Mouse (Mus musculus): ENCODE measurements around the gene Fbxo2. TPM values are rescaled to one million over a fixed set of nuclear protein-coding genes. Genes with fewer than 3 reads are reported as not detected.
A peak's percentile ranks its signal among the peaks of the same experiment; 100 is the strongest.

Fbxo2 gene
- polyA plus RNA-seq, 1 experiment from 2014 or later, result 1.7 TPM

DNA sequence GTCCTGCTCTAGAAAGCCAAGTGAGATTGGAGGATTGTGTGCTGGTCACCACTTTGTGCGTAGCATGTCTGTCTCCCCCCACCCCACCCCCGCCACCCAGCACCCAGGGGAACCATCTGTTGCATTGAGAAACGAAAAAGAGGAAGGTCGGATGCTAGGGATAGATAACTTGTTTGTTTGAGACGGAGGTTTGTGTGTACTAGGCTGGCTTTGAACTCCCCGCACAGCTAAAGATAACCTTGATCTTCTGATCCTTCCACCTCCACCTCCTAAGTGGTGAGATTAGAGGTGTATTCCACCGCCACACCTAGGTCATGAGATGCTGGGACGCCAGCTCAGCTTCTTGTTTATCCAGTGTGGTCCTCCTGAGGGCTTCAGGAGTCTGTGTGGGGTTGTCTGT, 25.4 kb upstream of the Fbxo2 start:
- Histone ChIP-seq H3K4me2 (replicated peaks; ENCODE audit: low read depth, low read length) (no peak overlapping the region), H3K27ac (ENCODE audit: low read length) (no peak overlapping the region), H3K9me3 (ENCODE audit: control insufficient read depth, low read depth, low read length) (no peaks in the 10 kb centered on the region), H3K27me3 (ENCODE audit: control insufficient read depth, insufficient read depth, low read length) (peaks cover 6% of the 10 kb centered on the region), H3K4me3 (ENCODE audit: low read depth, low read length) (no peak overlapping the region), H3K36me3 (ENCODE audit: control insufficient read depth, insufficient read depth, low read length) (no peaks in the 10 kb centered on the region), H3K4me1 (ENCODE audit: control insufficient read depth, insufficient read depth, low read length) (peaks cover 5% of the 10 kb centered on the region; the same call in 1 of the 2 replicates), H3K9ac (replicated peaks; ENCODE audit: low read depth, low read length) (no peak overlapping the region)
- 78% methylated on average over 8 of the region's 8 CpGs for WGBS
- no peak for ATAC-seq (ENCODE audit: insufficient number of reproducible peaks, insufficient read depth, low FRiP score, low read depth)

DNA sequence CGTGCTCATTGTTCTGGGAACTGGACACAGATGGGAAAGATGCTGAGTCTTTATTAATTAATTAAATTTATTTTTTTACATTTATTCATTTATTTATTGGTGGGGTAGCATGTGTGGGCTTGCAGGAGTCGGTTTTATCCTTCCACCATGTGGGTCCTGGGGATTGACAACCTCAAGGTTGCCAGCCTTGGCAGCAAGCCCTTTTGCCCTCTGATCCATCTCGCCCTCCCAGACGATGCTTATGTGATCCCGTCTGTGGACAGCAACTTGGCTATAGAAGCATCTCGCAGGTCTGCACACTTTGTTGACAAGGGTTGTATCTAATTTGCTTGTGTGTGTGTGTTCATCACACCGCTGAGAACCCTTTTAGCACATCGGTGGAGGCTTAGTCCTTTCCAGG, 22.9 kb upstream of the Fbxo2 start:
- Histone ChIP-seq H3K9me3 (ENCODE audit: control insufficient read depth, low read depth, low read length) (no peaks in the 10 kb centered on the region), H3K27me3 (ENCODE audit: control insufficient read depth, insufficient read depth, low read length) (no peaks in the 10 kb centered on the region), H3K36me3 (ENCODE audit: control insufficient read depth, insufficient read depth, low read length) (no peaks in the 10 kb centered on the region), H3K4me2 (replicated peaks; ENCODE audit: low read depth, low read length) (no peak overlapping the region), H3K27ac (ENCODE audit: low read length) (no peak overlapping the region), H3K4me3 (ENCODE audit: low read depth, low read length) (no peak overlapping the region), H3K9ac (replicated peaks; ENCODE audit: low read depth, low read length) (no peak overlapping the region), H3K4me1 (ENCODE audit: control insufficient read depth, insufficient read depth, low read length) (0 out of 2 replicates have a peak, but pooled peaks cover 3% of the 10 kb centered on the region)
- 68% methylated on average over 8 of the region's 8 CpGs for WGBS
- no peak for ATAC-seq (ENCODE audit: insufficient number of reproducible peaks, insufficient read depth, low FRiP score, low read depth)

DNA sequence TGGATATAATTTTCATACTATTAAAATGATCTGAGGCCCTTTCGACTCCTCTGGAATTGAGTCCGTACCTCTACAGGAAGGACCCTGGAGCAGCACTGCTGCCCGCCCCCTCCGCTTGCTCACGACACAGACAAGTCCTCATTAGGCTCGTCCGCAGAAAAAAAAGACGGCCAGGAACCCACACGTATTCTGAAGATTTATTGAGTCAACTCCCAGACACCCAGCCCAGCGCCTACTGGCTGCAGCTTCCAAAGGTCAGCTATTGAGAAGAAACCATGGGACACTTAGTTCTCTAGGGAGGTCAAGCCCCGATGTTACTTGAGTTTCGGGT, 20.7 kb upstream of the Fbxo2 start:
- Histone ChIP-seq H3K9ac (replicated peaks; ENCODE audit: low read depth, low read length) (peak overlapping the region; percentile 42; the same call in 1 of the 2 replicates), H3K4me1 (ENCODE audit: control insufficient read depth, insufficient read depth, low read length) (0 out of 2 replicates have a peak, but pooled peaks cover 3% of the 10 kb centered on the region), H3K9me3 (ENCODE audit: control insufficient read depth, low read depth, low read length) (no peaks in the 10 kb centered on the region), H3K4me3 (ENCODE audit: low read depth, low read length) (peak overlapping the region; percentile 66), H3K27ac (ENCODE audit: low read length) (peak overlapping the region; percentile 82), H3K4me2 (replicated peaks; ENCODE audit: low read depth, low read length) (peak overlapping the region; percentile 97), H3K36me3 (ENCODE audit: control insufficient read depth, insufficient read depth, low read length) (no peaks in the 10 kb centered on the region), H3K27me3 (ENCODE audit: control insufficient read depth, insufficient read depth, low read length) (no peaks in the 10 kb centered on the region)
- no peak; the same call in 1 of the 2 replicates for ATAC-seq (ENCODE audit: insufficient number of reproducible peaks, insufficient read depth, low FRiP score, low read depth)
- 1% methylated on average over 12 of the region's 12 CpGs for WGBS

DNA sequence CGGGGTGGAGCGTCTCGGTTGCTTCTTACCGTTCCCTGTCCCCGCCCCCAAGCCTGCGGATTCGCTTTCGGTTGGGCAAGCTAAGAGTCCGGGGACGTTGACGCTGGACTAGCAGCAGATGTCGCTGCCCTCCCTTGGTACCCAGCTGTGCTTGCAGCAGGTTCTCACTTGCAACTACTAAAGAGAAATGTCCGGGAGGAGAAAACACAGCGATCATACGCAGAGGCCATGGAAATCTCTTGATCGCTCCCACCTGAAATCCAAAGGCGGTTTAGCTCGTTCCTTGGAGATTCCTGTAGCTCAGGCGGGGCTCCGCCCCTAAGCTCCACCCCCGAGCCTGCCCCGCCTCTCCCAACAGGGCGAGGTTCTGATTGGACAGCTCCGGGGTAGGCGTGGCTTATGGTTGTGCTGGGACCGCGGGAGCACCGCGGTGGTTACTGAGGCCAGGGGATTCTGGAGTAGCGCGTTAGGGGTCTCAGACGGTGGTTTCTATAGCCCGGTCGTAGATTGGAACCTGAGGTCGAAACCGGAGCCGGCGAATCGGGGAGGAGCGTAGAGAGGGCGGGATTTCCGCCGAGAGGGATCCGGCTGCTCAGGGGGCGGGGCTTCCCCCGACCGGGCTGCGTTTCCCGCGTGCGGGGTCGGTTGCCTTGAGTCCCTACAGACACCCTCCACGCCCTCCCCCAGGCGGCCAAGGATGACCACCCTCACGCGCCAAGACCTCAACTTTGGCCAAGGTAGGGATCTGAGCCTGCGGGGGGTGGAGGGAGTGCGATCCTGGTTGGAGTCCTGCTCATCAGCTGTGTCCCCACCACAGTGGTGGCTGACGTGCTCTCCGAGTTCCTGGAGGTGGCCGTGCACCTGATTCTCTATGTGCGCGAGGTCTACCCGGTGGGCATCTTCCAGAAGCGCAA, 20.1 kb upstream of the Fbxo2 start:
- H3K4me1 ChIP-seq (ENCODE audit: control insufficient read depth, insufficient read depth, low read length), result 0 out of 2 replicates have a peak, but pooled peaks cover 3% of the 10 kb centered on the region
- peak overlapping the region; percentile 97 for H3K4me2 ChIP-seq (replicated peaks; ENCODE audit: low read depth, low read length)
- H3K9me3 ChIP-seq (ENCODE audit: control insufficient read depth, low read depth, low read length), result no peaks in the 10 kb centered on the region
- H3K9ac ChIP-seq (replicated peaks; ENCODE audit: low read depth, low read length), result peak overlapping the region; percentile 42
- H3K27me3 ChIP-seq (ENCODE audit: control insufficient read depth, insufficient read depth, low read length), result no peaks in the 10 kb centered on the region
- H3K27ac ChIP-seq (ENCODE audit: low read length), result peak overlapping the region; percentile 82
- peak overlapping the region; percentile 66 for H3K4me3 ChIP-seq (ENCODE audit: low read depth, low read length)
- peak; percentile 93 for ATAC-seq (ENCODE audit: insufficient number of reproducible peaks, insufficient read depth, low FRiP score, low read depth)
- 0 out of 2 replicates have a peak, but pooled peaks cover 3% of the 10 kb centered on the region for H3K36me3 ChIP-seq (ENCODE audit: control insufficient read depth, insufficient read depth, low read length)
- WGBS, result under 1% methylated on average over 65 of the region's 65 CpGs

DNA sequence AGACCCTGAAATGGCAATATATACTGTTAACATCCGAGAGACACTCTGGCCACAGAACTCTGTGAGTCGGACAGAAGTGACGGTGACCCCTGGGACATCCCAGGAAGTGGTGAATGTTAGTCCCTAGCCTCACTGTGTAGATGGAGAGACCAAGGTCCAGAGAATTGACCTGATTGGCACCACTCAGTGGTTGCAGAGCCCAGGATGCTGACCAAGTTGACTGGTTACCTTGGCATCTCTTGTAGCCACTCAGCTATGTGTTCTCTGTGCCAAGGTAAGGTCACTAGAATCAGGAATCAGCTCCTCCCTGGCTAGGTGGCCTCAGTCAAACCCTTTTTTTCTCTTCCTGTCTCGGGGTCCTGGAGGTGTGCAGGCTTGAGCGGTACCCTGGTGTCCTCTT, 16.7 kb upstream of the Fbxo2 start:
- no peak for ATAC-seq (ENCODE audit: insufficient number of reproducible peaks, insufficient read depth, low FRiP score, low read depth)
- 81% methylated on average over 5 of the region's 5 CpGs for WGBS
- H3K9ac ChIP-seq (replicated peaks; ENCODE audit: low read depth, low read length), result no peak overlapping the region
- H3K27me3 ChIP-seq (ENCODE audit: control insufficient read depth, insufficient read depth, low read length), result no peaks in the 10 kb centered on the region
- H3K4me2 ChIP-seq (replicated peaks; ENCODE audit: low read depth, low read length), result no peak overlapping the region
- no peaks in the 10 kb centered on the region for H3K9me3 ChIP-seq (ENCODE audit: control insufficient read depth, low read depth, low read length)
- 0 out of 2 replicates have a peak, but pooled peaks cover 3% of the 10 kb centered on the region for H3K36me3 ChIP-seq (ENCODE audit: control insufficient read depth, insufficient read depth, low read length)
- no peak overlapping the region for H3K4me3 ChIP-seq (ENCODE audit: low read depth, low read length)
- 0 out of 2 replicates have a peak, but pooled peaks cover 3% of the 10 kb centered on the region for H3K4me1 ChIP-seq (ENCODE audit: control insufficient read depth, insufficient read depth, low read length)
- no peak overlapping the region for H3K27ac ChIP-seq (ENCODE audit: low read length)

DNA sequence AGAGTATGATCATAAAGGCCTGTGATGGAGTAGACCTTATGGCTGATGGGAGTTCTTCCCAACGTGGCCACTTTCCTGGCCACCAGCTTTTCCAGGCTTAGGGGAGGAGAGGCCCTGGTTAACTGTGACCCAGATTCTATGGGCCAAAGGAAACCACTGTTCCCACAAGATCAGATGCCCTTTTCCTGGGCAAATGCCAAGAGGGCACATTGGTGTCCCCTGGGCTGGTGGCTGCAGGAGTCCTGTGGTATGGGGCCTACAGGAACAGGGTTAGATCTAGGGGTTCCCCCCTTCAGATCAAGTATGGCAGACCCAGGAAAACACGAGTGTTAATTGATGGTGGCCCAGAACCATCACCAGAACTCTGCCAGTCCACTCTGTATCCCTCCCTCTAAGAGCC, 12.7 kb upstream of the Fbxo2 start:
- no peak overlapping the region for H3K9ac ChIP-seq (replicated peaks; ENCODE audit: low read depth, low read length)
- WGBS, result 75% methylated on average over 2 of the region's 2 CpGs
- H3K4me1 ChIP-seq (ENCODE audit: control insufficient read depth, insufficient read depth, low read length), result no peaks in the 10 kb centered on the region
- no peak overlapping the region for H3K4me2 ChIP-seq (replicated peaks; ENCODE audit: low read depth, low read length)
- H3K4me3 ChIP-seq (ENCODE audit: low read depth, low read length), result no peak overlapping the region
- no peaks in the 10 kb centered on the region for H3K27me3 ChIP-seq (ENCODE audit: control insufficient read depth, insufficient read depth, low read length)
- H3K27ac ChIP-seq (ENCODE audit: low read length), result no peak overlapping the region
- H3K9me3 ChIP-seq (ENCODE audit: control insufficient read depth, low read depth, low read length), result no peaks in the 10 kb centered on the region
- 0 out of 2 replicates have a peak, but pooled peaks cover 3% of the 10 kb centered on the region for H3K36me3 ChIP-seq (ENCODE audit: control insufficient read depth, insufficient read depth, low read length)
- ATAC-seq (ENCODE audit: insufficient number of reproducible peaks, insufficient read depth, low FRiP score, low read depth), result no peak

DNA sequence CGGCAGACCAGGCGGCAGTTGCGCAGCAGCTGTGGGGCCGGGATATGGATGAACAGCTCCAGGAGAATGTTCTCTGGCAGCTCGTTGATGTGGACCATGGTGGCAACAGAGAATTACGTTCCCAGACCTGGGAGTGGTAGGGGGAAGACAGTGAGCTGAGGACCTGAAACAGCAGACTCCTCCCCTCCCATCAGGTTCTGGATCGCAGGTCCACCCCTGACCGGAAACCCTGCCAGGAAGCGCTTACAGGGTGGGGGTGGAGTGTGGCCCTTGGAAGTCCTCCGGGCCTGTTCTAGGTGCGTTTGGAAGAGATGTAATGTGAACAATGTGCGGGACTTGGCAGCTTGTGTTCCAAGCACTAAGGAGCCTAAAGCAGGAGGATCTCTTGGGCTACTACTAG, 10.9 kb upstream of the Fbxo2 start:
- no peak overlapping the region for H3K27ac ChIP-seq (ENCODE audit: low read length)
- 55% methylated on average over 12 of the region's 12 CpGs for WGBS
- H3K27me3 ChIP-seq (ENCODE audit: control insufficient read depth, insufficient read depth, low read length), result no peaks in the 10 kb centered on the region
- H3K4me3 ChIP-seq (ENCODE audit: low read depth, low read length), result no peak overlapping the region
- 0 out of 2 replicates have a peak, but pooled peaks cover 3% of the 10 kb centered on the region for H3K36me3 ChIP-seq (ENCODE audit: control insufficient read depth, insufficient read depth, low read length)
- no peak overlapping the region for H3K4me2 ChIP-seq (replicated peaks; ENCODE audit: low read depth, low read length)
- no peaks in the 10 kb centered on the region for H3K9me3 ChIP-seq (ENCODE audit: control insufficient read depth, low read depth, low read length)
- H3K9ac ChIP-seq (replicated peaks; ENCODE audit: low read depth, low read length), result no peak overlapping the region
- no peak for ATAC-seq (ENCODE audit: insufficient number of reproducible peaks, insufficient read depth, low FRiP score, low read depth)
- no peaks in the 10 kb centered on the region for H3K4me1 ChIP-seq (ENCODE audit: control insufficient read depth, insufficient read depth, low read length)

DNA sequence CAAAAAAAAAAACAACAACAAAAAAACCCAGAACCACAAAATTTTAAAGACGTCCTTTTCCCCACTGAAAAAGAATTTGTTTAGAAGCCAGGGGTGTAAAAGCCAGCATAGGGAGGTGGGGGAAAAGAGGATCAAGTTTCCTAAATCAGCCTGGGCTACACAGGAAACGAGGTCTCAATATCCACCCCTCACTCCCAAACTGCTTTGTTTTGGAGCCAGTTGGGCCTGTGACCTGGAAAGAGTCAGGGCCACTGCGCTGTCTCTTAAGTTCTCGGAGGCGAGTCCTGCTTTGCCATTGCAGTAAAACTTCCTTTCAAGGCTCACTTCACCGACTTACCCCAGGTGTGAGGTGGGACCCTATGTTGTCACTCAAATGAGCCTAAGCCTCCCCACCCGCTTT, 10.2 kb upstream of the Fbxo2 start:
- Histone ChIP-seq H3K36me3 (ENCODE audit: control insufficient read depth, insufficient read depth, low read length) (0 out of 2 replicates have a peak, but pooled peaks cover under 1% of the 10 kb centered on the region), H3K4me1 (ENCODE audit: control insufficient read depth, insufficient read depth, low read length) (no peaks in the 10 kb centered on the region), H3K4me2 (replicated peaks; ENCODE audit: low read depth, low read length) (no peak overlapping the region), H3K4me3 (ENCODE audit: low read depth, low read length) (no peak overlapping the region), H3K9ac (replicated peaks; ENCODE audit: low read depth, low read length) (no peak overlapping the region), H3K27ac (ENCODE audit: low read length) (no peak overlapping the region), H3K27me3 (ENCODE audit: control insufficient read depth, insufficient read depth, low read length) (no peaks in the 10 kb centered on the region), H3K9me3 (ENCODE audit: control insufficient read depth, low read depth, low read length) (no peaks in the 10 kb centered on the region)
- ATAC-seq (ENCODE audit: insufficient number of reproducible peaks, insufficient read depth, low FRiP score, low read depth), result no peak
- 57% methylated on average over 7 of the region's 7 CpGs for WGBS
